Mouse (Mus musculus) lung, embryonic 14.5 days (tissue): ENCODE measurements around the gene Dpp3. TPM values are rescaled to one million over a fixed set of nuclear protein-coding genes. Genes with fewer than 3 reads are reported as not detected.
"Not testable (repeated sequence)": the region's sequence is repeated elsewhere in the genome, so short reads cannot be mapped to it uniquely, and the experiment has no call there.

ENCODE experiments used
- ATAC-seq: fragments of 200-750 bp; cut with Nextera tagmentation; 2 replicates; pipeline ENCODE4 v1.8.0; 2017; ENCODE audit warnings: mild to moderate bottlenecking, moderate TSS enrichment, moderate library complexity; ENCODE audit not compliant: insufficient read depth
- DNase-seq: peaks from one replicate; pipeline ENCODE4 v3.0.0-alpha.2; 2015
- H3K27ac ChIP-seq: fragments of 300-500 bp; sonication (generic); 2 replicates; pipeline ENCODE4 v1.5.1; 2014; ENCODE audit warnings: low read depth, mild to moderate bottlenecking, moderate library complexity
- H3K27me3 ChIP-seq: fragments of 300-500 bp; sonication (generic); 2 replicates; pipeline ENCODE4 v1.6.1; 2014; ENCODE audit warnings: low read length, control low read depth; ENCODE audit not compliant: insufficient read depth
- H3K36me3 ChIP-seq: fragments of 300-500 bp; sonication (generic); 2 replicates; pipeline ENCODE4 v1.6.1; 2014; ENCODE audit warnings: control low read depth; ENCODE audit not compliant: insufficient read depth
- H3K4me1 ChIP-seq: fragments of 300-500 bp; sonication (generic); 2 replicates; pipeline ENCODE4 v1.6.1; 2014; ENCODE audit warnings: antibody characterized with exemption, control low read depth; ENCODE audit not compliant: insufficient read depth
- H3K4me2 ChIP-seq: fragments of 300-500 bp; sonication (generic); 2 replicates; pipeline ENCODE4 v1.6.1; 2014; ENCODE audit warnings: mild to moderate bottlenecking
- H3K4me3 ChIP-seq: fragments of 300-500 bp; sonication (generic); 2 replicates; pipeline ENCODE4 v1.5.1; 2014; ENCODE audit warnings: low read depth, low read length
- H3K9ac ChIP-seq: fragments of 300-500 bp; sonication (generic); 2 replicates; pipeline ENCODE4 v1.6.1; 2014
- H3K9me3 ChIP-seq: fragments of 300-500 bp; sonication (generic); 2 replicates; pipeline ENCODE4 v1.6.1; 2016; ENCODE audit warnings: low read depth, low read length, control low read depth
- CTCF ChIP-seq: IDR thresholded peaks from 2 replicates; pipeline ENCODE4 v1.5.1; 2016; ENCODE audit warnings: antibody characterized with exemption, low read depth
- WGBS: fragments of 180-500 bp; shearing (Covaris S2); extraction: QIAGEN DNeasy Blood & Tissue Kit; methylation state at CpG from one replicate; pipeline ENCODE4 v1.1.7; 2014; 5-methylcytosine and 5-hydroxymethylcytosine counted together
- polyA plus RNA-seq: library from polyadenylated mRNA; unstranded; fragments of >200 nt; fragmentation: Nextera tagmentation; extraction: Ambion mirVana; gene quantifications from 2 replicates; pipeline ENCODE4 v1.2.1, GENCODE M21; 2014

The Dpp3 gene
- polyA plus RNA-seq, result 84.0 and 88.6 TPM in 2 replicates

GRCm38 (mm10) chr19:4927904-4928531 lies at the start of gene Dpp3:
Gene Dpp3 (minus strand): TSS chr19:4928287.
- no peaks in the 10 kb centered on the region for H3K9me3 ChIP-seq
- no peaks in the 10 kb centered on the region for H3K27me3 ChIP-seq
- TF ChIP-seq CTCF, result no peak
- peak within 1 kb of the TSS; percentile 77 for H3K27ac ChIP-seq
- under 1% methylated on average over 32 of the region's 32 CpGs for WGBS
- H3K36me3 ChIP-seq, result peaks cover 18% of the 10 kb centered on the region
- DNase-seq (peak; percentile 99), ATAC-seq (peak; percentile 99)
- H3K4me2 ChIP-seq, result peak within 1 kb of the TSS; percentile 83
- peaks cover 9% of the 10 kb centered on the region for H3K4me1 ChIP-seq
- peak within 1 kb of the TSS; percentile 64 for H3K9ac ChIP-seq
- peak within 1 kb of the TSS; percentile 62 for H3K4me3 ChIP-seq

DNA sequence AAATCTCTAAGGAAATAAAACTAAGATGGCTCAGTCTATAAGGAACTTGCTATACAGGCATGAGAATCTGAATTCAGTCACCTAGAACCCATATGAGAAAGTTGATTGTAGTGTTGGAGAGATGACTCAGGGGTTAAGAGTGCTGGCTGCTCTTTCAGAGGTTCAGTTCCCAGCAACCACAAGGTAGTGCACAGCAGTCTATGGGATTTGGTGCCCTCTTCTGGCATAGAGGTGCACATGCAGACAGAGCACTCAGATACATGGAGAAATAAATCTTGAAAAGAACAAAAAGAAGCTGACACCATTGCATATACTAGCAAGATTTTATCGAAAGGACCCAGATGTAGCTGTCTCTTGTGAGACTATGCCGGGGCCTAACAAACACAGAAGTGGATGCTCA lies 40.1 kb upstream of the Dpp3 start:
- Histone ChIP-seq H3K36me3 (peaks cover 22% of the 10 kb centered on the region), H3K4me2 (no peak overlapping the region), H3K4me3 (no peak overlapping the region), H3K4me1 (no peaks in the 10 kb centered on the region), H3K9ac (no peak overlapping the region), H3K27me3 (no peaks in the 10 kb centered on the region), H3K9me3 (no peaks in the 10 kb centered on the region), H3K27ac (no peak overlapping the region)
- DNase-seq, result peak; percentile 52
- WGBS, result 88% methylated on average over 2 of the region's 2 CpGs
- TF ChIP-seq CTCF, result peak; percentile 57
- ATAC-seq, result no peak

DNA sequence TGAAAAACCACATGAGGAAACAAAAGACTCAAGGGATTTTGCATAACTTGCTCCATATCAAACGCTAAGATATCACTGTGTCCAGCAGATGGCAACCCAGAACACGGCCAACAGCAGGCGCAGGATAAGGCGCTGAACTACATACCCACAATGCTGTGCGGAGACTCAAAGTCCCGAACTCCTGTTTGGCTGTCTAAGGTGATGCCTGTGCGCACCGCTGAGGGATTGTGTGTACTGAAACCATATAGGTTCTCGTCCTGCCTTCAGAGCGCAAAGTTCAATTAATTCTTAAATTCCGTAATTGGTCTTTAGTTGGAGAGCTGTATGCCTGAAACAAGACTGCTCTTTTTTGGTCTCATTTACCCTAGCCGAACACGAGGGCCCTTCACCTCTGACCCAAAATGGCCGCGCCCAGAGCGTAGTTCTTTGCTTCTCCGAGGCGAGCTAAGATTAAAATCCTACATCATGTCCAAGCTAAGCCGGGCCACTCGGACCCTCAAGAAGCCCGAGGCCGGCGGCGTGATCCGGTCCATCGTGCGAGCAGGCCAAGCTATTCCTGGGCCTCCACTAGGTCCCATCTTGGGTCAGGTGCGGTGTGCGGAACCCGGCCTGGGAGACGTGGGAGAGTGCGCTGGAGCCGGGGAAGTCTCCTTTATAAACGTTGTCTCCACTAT lies 34.0 kb upstream of the Dpp3 start, which contains the start of gene Mrpl11:
Mrpl11 (plus strand) TSS at position 220 of the 674 bp plus-strand sequence.
- peak within 1 kb of the TSS; percentile 76 for H3K27ac ChIP-seq
- H3K4me1 ChIP-seq, result no peaks in the 10 kb centered on the region
- H3K9me3 ChIP-seq, result no peaks in the 10 kb centered on the region
- H3K27me3 ChIP-seq, result no peaks in the 10 kb centered on the region
- H3K4me2 ChIP-seq, result peak within 1 kb of the TSS; percentile 61
- H3K9ac ChIP-seq, result peak within 1 kb of the TSS; percentile 89
- TF ChIP-seq CTCF, result peak; percentile 91
- WGBS, result under 1% methylated on average over 34 of the region's 34 CpGs
- peaks cover 22% of the 10 kb centered on the region for H3K36me3 ChIP-seq
- DNase-seq (peak; percentile 98), ATAC-seq (peak; percentile 98)
- H3K4me3 ChIP-seq, result peak within 1 kb of the TSS; percentile 76

DNA sequence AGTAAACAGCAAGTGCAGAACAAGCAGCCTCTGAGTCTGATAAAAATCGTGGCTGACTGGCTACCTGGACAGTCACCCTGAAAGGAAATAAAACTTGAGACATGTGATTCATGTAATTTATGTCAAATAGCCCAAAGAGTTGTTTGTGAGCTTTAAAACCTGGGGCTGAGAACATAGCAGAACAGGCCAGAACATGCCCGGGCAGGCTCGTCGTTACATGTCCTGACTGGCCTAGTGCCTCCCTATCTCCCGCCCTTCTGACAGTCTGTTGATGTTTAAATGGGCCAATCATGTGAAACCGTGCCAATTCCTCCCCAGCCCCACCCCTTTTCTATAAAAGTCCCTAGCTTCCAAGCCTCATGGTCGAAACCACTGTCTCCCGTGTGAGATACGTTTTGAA lies 20.6 kb upstream of the Dpp3 start:
- not testable (repeated sequence) for H3K4me3 ChIP-seq, DNase-seq, H3K9ac ChIP-seq, ATAC-seq, H3K36me3 ChIP-seq, H3K4me1 ChIP-seq, H3K9me3 ChIP-seq, H3K4me2 ChIP-seq, H3K27ac ChIP-seq, H3K27me3 ChIP-seq
- 70% methylated on average over 9 of the region's 9 CpGs for WGBS

GRCm38 (mm10) chr19:4945540-4945939 lies 17.5 kb upstream of the Dpp3 start:
- TF ChIP-seq CTCF, result no peak
- WGBS, result 39% methylated on average over 6 of the region's 6 CpGs
- H3K9me3 ChIP-seq, result no peaks in the 10 kb centered on the region
- no peak for DNase-seq
- H3K36me3 ChIP-seq, result no peaks in the 10 kb centered on the region
- no peak overlapping the region for H3K27ac ChIP-seq
- H3K4me2 ChIP-seq, result no peak overlapping the region
- H3K4me3 ChIP-seq, result no peak overlapping the region
- 0 out of 2 replicates have a peak, but pooled peaks cover 3% of the 10 kb centered on the region for H3K4me1 ChIP-seq
- no peaks in the 10 kb centered on the region for H3K27me3 ChIP-seq
- H3K9ac ChIP-seq, result no peak overlapping the region
- ATAC-seq, result no peak

DNA sequence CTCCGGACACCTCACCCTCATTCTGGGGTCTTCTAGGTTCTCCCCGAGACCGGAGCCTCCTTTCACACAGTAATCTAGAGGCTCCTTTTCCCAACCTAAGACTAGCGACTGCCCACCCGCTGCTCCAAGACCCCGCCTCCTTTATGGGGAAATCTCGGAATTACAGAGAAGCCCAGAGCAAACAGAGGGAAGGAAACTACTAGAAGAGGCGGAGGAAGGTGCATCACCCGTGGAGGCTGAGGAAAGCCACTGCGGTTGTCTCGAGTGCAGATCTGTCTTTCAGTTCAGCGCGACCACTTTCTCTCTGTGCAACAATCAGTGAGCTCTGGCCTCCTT lies 15.1 kb upstream of the Dpp3 start:
- WGBS, result 6% methylated on average over 13 of the region's 13 CpGs
- Histone ChIP-seq H3K36me3 (no peaks in the 10 kb centered on the region), H3K27me3 (no peaks in the 10 kb centered on the region), H3K4me2 (peak overlapping the region; percentile 91), H3K4me1 (0 out of 2 replicates have a peak, but pooled peaks cover 3% of the 10 kb centered on the region), H3K9ac (peak overlapping the region; percentile 58), H3K9me3 (no peaks in the 10 kb centered on the region), H3K4me3 (peak overlapping the region; percentile 61), H3K27ac (no peak overlapping the region)
- DNase-seq (no peak), ATAC-seq (peak; percentile 66; the same call in 1 of the 2 replicates)
- no peak for TF ChIP-seq CTCF

GRCm38 (mm10) chr19:4942551-4943252 lies 14.6 kb upstream of the Dpp3 start, which contains the start of gene Peli3:
Gene Peli3 (minus strand): TSS chr19:4943127.
- Histone ChIP-seq H3K4me2 (peak within 1 kb of the TSS; percentile 91), H3K27ac (no peak within 1 kb of the TSS), H3K4me1 (0 out of 2 replicates have a peak, but pooled peaks cover 3% of the 10 kb centered on the region), H3K4me3 (peak within 1 kb of the TSS; percentile 61), H3K9me3 (no peaks in the 10 kb centered on the region), H3K9ac (peak within 1 kb of the TSS; percentile 58), H3K36me3 (no peaks in the 10 kb centered on the region), H3K27me3 (no peaks in the 10 kb centered on the region)
- TF ChIP-seq CTCF, result no peak
- under 1% methylated on average over 53 of the region's 55 CpGs for WGBS
- ATAC-seq, result peak; percentile 97
- DNase-seq, result peak; percentile 84
